ENCODE assay signal across 8 mouse cellular contexts in the genomic region with DNA sequence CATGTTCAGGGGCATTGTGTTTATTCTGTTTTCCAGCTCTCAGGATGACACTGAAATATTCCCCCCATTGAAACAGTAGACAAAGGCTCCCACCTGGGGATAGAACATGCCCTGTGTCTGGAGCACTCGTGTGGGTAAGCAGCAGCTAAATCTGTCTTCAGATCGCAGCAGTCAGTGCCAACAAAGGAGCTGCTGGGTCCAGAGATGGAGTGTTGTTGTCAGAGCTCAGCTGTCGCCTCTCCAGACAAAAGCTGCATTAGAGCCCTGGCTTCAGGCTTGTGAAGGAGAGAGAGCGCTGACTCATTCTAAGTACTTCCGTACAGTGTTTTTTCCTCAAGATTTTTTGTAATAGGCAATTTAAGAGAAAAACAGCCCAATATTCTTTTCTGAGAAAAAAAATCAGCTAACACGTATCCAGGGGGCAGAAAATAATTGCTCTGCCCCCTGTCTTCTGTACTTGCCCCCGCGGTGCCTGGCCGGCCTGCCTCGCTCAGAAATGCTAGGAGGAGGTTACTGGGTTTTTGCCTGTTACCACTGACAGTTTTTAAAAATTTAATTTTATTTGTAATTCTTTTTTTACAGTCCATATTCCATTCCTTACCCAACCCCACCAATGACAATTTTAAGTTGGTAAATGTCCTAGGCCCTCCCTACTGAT. TPM values are rescaled to one million over a fixed set of nuclear protein-coding genes. Genes with fewer than 3 reads are reported as not detected.
DNase-seq lines count a peak whose midpoint lies in the region.

No protein-coding gene starts in this region.

- no peaks in the 10 kb centered on the region for H3K36me3 ChIP-seq in hindbrain, embryonic 10.5 days

- peaks cover 13% of the 10 kb centered on the region for H3K4me1 ChIP-seq in hindbrain, embryonic 10.5 days (replicated peaks)

- no peak overlapping the region for H3K4me3 ChIP-seq in hindbrain, embryonic 10.5 days

- DNase-seq in right cerebral cortex, adult 2 months (ENCODE audit: low spot score in 2 of 2) = peak; percentile 53 to 67
- no peak for DNase-seq in right cerebral cortex, postnatal 14 days
- DNase-seq in hindbrain, embryonic 10.5 days (ENCODE audit: low spot score) = peak; percentile 25
- peak; percentile 32 for DNase-seq in lung, postnatal 25 days (ENCODE audit: low spot score)
- no peak for DNase-seq in thymus, adult 18-20 months
- no peak for DNase-seq in ovary, adult 18-20 months (ENCODE audit: low spot score)
- no peak for DNase-seq in testis, postnatal 10 days (ENCODE audit: low spot score)
- DNase-seq in thymus, postnatal 10 days (ENCODE audit: low spot score in 2 of 2) = no peak

- 59% methylated on average over 10 of the region's 10 CpGs for WGBS in hindbrain, embryonic 10.5 days

- H3K9me3 ChIP-seq in hindbrain, embryonic 10.5 days = no peaks in the 10 kb centered on the region

- peak overlapping the region; percentile 59 for H3K27ac ChIP-seq in hindbrain, embryonic 10.5 days

- no peaks in the 10 kb centered on the region for H3K27me3 ChIP-seq in hindbrain, embryonic 10.5 days (ENCODE audit: insufficient read depth, poor library complexity, severe bottlenecking)

RNA-seq across cellular contexts. Expression of a gene that starts 21.6 kb away (rescaled TPM):
- polyA plus RNA-seq in hindbrain, embryonic 10.5 days (2016; fragmentation: Nextera tagmentation; extraction: Ambion mirVana) = not detected in 2 replicates

Comparison
In these comparisons a context has a peak if more than half of its experiments do, and no peak if none do; other contexts are left out.
1. DNase-seq: peak in right cerebral cortex, adult 2 months (2 of 2), hindbrain, embryonic 10.5 days (single experiment) and lung, postnatal 25 days (single experiment); none in right cerebral cortex, postnatal 14 days (single experiment), thymus, adult 18-20 months (0 of 2), ovary, adult 18-20 months (single experiment), testis, postnatal 10 days (single experiment) and thymus, postnatal 10 days (0 of 2).